Mouse (Mus musculus): ENCODE measurements around the gene Opn3. TPM values are rescaled to one million over a fixed set of nuclear protein-coding genes. Genes with fewer than 3 reads are reported as not detected.

The Opn3 gene
- polyA plus RNA-seq, 1 experiment from 2014 or later: 10.1 TPM

- no peak for ATAC-seq
- Histone ChIP-seq H3K9me3 (ENCODE audit: control insufficient read depth, low read length) (no peaks in the 10 kb centered on the region), H3K4me3 (ENCODE audit: low read length) (no peak within 1 kb of the TSS), H3K4me1 (ENCODE audit: control insufficient read depth, insufficient read depth, low read depth, low read length) (no peaks in the 10 kb centered on the region), H3K9ac (ENCODE audit: low read depth, low read length) (no peak within 1 kb of the TSS), H3K27ac (ENCODE audit: low read depth, low read length) (no peak within 1 kb of the TSS), H3K4me2 (ENCODE audit: low read length) (no peak within 1 kb of the TSS), H3K27me3 (replicated peaks; ENCODE audit: control insufficient read depth, insufficient read depth, low read length) (no peaks in the 10 kb centered on the region), H3K36me3 (ENCODE audit: control insufficient read depth, insufficient read depth, low read length) (no peaks in the 10 kb centered on the region)
- 72% methylated on average over 1 of the region's 1 CpGs for WGBS
Observed at GRCm38 (mm10) chr1:175698293-175698692, 5.7 kb upstream of the Opn3 start, which contains the start of gene Wdr64. Gene Wdr64, plus strand, starts transcription at chr1:175698593.

- H3K4me2 ChIP-seq (ENCODE audit: low read length): peak overlapping the region; percentile 84
- H3K36me3 ChIP-seq (ENCODE audit: control insufficient read depth, insufficient read depth, low read length): no peaks in the 10 kb centered on the region
- no peak overlapping the region for H3K9ac ChIP-seq (ENCODE audit: low read depth, low read length)
- WGBS: 41% methylated on average over 12 of the region's 12 CpGs
- ATAC-seq: peak; percentile 2; the same call in 1 of the 2 replicates
- H3K27me3 ChIP-seq (replicated peaks; ENCODE audit: control insufficient read depth, insufficient read depth, low read length): no peaks in the 10 kb centered on the region
- peaks cover 8% of the 10 kb centered on the region for H3K4me1 ChIP-seq (ENCODE audit: control insufficient read depth, insufficient read depth, low read depth, low read length)
- H3K27ac ChIP-seq (ENCODE audit: low read depth, low read length): no peak overlapping the region
- H3K4me3 ChIP-seq (ENCODE audit: low read length): peak overlapping the region; percentile 87
- no peaks in the 10 kb centered on the region for H3K9me3 ChIP-seq (ENCODE audit: control insufficient read depth, low read length)
Observed at GRCm38 (mm10) chr1:175693429-175693960, 919 bp upstream of the Opn3 start.

GRCm38 (mm10) chr1:175692997-175693361, 403 bp upstream of the Opn3 start:
- WGBS: 0% methylated on average over 17 of the region's 17 CpGs
- peak overlapping the region; percentile 91 for H3K9ac ChIP-seq (ENCODE audit: low read depth, low read length)
- ATAC-seq: no peak
- H3K27me3 ChIP-seq (replicated peaks; ENCODE audit: control insufficient read depth, insufficient read depth, low read length): no peaks in the 10 kb centered on the region
- peak overlapping the region; percentile 91; the same call in 1 of the 2 replicates for H3K27ac ChIP-seq (ENCODE audit: low read depth, low read length)
- H3K9me3 ChIP-seq (ENCODE audit: control insufficient read depth, low read length): no peaks in the 10 kb centered on the region
- H3K36me3 ChIP-seq (ENCODE audit: control insufficient read depth, insufficient read depth, low read length): no peaks in the 10 kb centered on the region
- peak overlapping the region; percentile 87 for H3K4me3 ChIP-seq (ENCODE audit: low read length)
- peaks cover 8% of the 10 kb centered on the region for H3K4me1 ChIP-seq (ENCODE audit: control insufficient read depth, insufficient read depth, low read depth, low read length)
- peak overlapping the region; percentile 84 for H3K4me2 ChIP-seq (ENCODE audit: low read length)

GRCm38 (mm10) chr1:175691686-175692245, 810 bp downstream of the Opn3 start:
- WGBS: under 1% methylated on average over 22 of the region's 22 CpGs

GRCm38 (mm10) chr1:175680995-175681394, 11.6 kb downstream of the Opn3 start:
- Histone ChIP-seq H3K27ac (ENCODE audit: low read depth, low read length) (no peak overlapping the region), H3K4me2 (ENCODE audit: low read length) (no peak overlapping the region), H3K27me3 (replicated peaks; ENCODE audit: control insufficient read depth, insufficient read depth, low read length) (no peaks in the 10 kb centered on the region), H3K4me1 (ENCODE audit: control insufficient read depth, insufficient read depth, low read depth, low read length) (no peaks in the 10 kb centered on the region), H3K9me3 (ENCODE audit: control insufficient read depth, low read length) (no peaks in the 10 kb centered on the region), H3K36me3 (ENCODE audit: control insufficient read depth, insufficient read depth, low read length) (peaks cover 6% of the 10 kb centered on the region), H3K4me3 (ENCODE audit: low read length) (no peak overlapping the region), H3K9ac (ENCODE audit: low read depth, low read length) (no peak overlapping the region)
- WGBS: 85% methylated on average over 6 of the region's 6 CpGs
- no peak for ATAC-seq

More at GRCm38 (mm10) chr1:175691686-175692245, 810 bp downstream of the Opn3 start:
- H3K27me3 ChIP-seq (replicated peaks; ENCODE audit: control insufficient read depth, insufficient read depth, low read length): no peaks in the 10 kb centered on the region
- no peak for ATAC-seq
- H3K36me3 ChIP-seq (ENCODE audit: control insufficient read depth, insufficient read depth, low read length): peaks cover 9% of the 10 kb centered on the region; the same call in 1 of the 2 replicates
- peak overlapping the region; percentile 91 for H3K9ac ChIP-seq (ENCODE audit: low read depth, low read length)
- H3K9me3 ChIP-seq (ENCODE audit: control insufficient read depth, low read length): no peaks in the 10 kb centered on the region
- peak overlapping the region; percentile 84 for H3K4me2 ChIP-seq (ENCODE audit: low read length)
- peak overlapping the region; percentile 91 for H3K27ac ChIP-seq (ENCODE audit: low read depth, low read length)
- peak overlapping the region; percentile 87 for H3K4me3 ChIP-seq (ENCODE audit: low read length)
- peaks cover 8% of the 10 kb centered on the region for H3K4me1 ChIP-seq (ENCODE audit: control insufficient read depth, insufficient read depth, low read depth, low read length)

GRCm38 (mm10) chr1:175677459-175677858, 15.1 kb downstream of the Opn3 start:
- no peaks in the 10 kb centered on the region for H3K27me3 ChIP-seq (replicated peaks; ENCODE audit: control insufficient read depth, insufficient read depth, low read length)
- 88% methylated on average over 6 of the region's 6 CpGs for WGBS
- no peaks in the 10 kb centered on the region for H3K9me3 ChIP-seq (ENCODE audit: control insufficient read depth, low read length)

GRCm38 (mm10) chr1:175675116-175675515, 17.5 kb downstream of the Opn3 start:
- Histone ChIP-seq H3K9me3 (ENCODE audit: control insufficient read depth, low read length) (no peaks in the 10 kb centered on the region), H3K27me3 (replicated peaks; ENCODE audit: control insufficient read depth, insufficient read depth, low read length) (no peaks in the 10 kb centered on the region), H3K4me3 (ENCODE audit: low read length) (no peak overlapping the region), H3K4me2 (ENCODE audit: low read length) (no peak overlapping the region), H3K9ac (ENCODE audit: low read depth, low read length) (no peak overlapping the region), H3K27ac (ENCODE audit: low read depth, low read length) (no peak overlapping the region), H3K36me3 (ENCODE audit: control insufficient read depth, insufficient read depth, low read length) (no peaks in the 10 kb centered on the region), H3K4me1 (ENCODE audit: control insufficient read depth, insufficient read depth, low read depth, low read length) (no peaks in the 10 kb centered on the region)
- WGBS: 93% methylated on average over 6 of the region's 6 CpGs
- 0 out of 2 replicates have a peak, but pooled peaks have one; percentile 20 for ATAC-seq

More at GRCm38 (mm10) chr1:175677459-175677858, 15.1 kb downstream of the Opn3 start:
- H3K36me3 ChIP-seq (ENCODE audit: control insufficient read depth, insufficient read depth, low read length): no peaks in the 10 kb centered on the region
- no peaks in the 10 kb centered on the region for H3K4me1 ChIP-seq (ENCODE audit: control insufficient read depth, insufficient read depth, low read depth, low read length)
- H3K4me3 ChIP-seq (ENCODE audit: low read length): no peak overlapping the region
- no peak for ATAC-seq
- no peak overlapping the region for H3K27ac ChIP-seq (ENCODE audit: low read depth, low read length)
- H3K9ac ChIP-seq (ENCODE audit: low read depth, low read length): no peak overlapping the region
- no peak overlapping the region for H3K4me2 ChIP-seq (ENCODE audit: low read length)

GRCm38 (mm10) chr1:175673563-175674325, 18.8 kb downstream of the Opn3 start:
- Histone ChIP-seq H3K9ac (ENCODE audit: low read depth, low read length) (no peak overlapping the region), H3K36me3 (ENCODE audit: control insufficient read depth, insufficient read depth, low read length) (no peaks in the 10 kb centered on the region), H3K27ac (ENCODE audit: low read depth, low read length) (no peak overlapping the region), H3K4me3 (ENCODE audit: low read length) (no peak overlapping the region), H3K27me3 (replicated peaks; ENCODE audit: control insufficient read depth, insufficient read depth, low read length) (no peaks in the 10 kb centered on the region), H3K4me1 (ENCODE audit: control insufficient read depth, insufficient read depth, low read depth, low read length) (no peaks in the 10 kb centered on the region), H3K4me2 (ENCODE audit: low read length) (no peak overlapping the region), H3K9me3 (ENCODE audit: control insufficient read depth, low read length) (no peaks in the 10 kb centered on the region)
- no peak for ATAC-seq
- 84% methylated on average over 7 of the region's 7 CpGs for WGBS

GRCm38 (mm10) chr1:175671626-175672025, 20.9 kb downstream of the Opn3 start:
- WGBS: 44% methylated on average over 1 of the region's 1 CpGs
- ATAC-seq: peak; percentile 47; the same call in 1 of the 2 replicates
- Histone ChIP-seq H3K9ac (ENCODE audit: low read depth, low read length) (no peak overlapping the region), H3K4me1 (ENCODE audit: control insufficient read depth, insufficient read depth, low read depth, low read length) (no peaks in the 10 kb centered on the region), H3K36me3 (ENCODE audit: control insufficient read depth, insufficient read depth, low read length) (no peaks in the 10 kb centered on the region), H3K27me3 (replicated peaks; ENCODE audit: control insufficient read depth, insufficient read depth, low read length) (no peaks in the 10 kb centered on the region), H3K4me3 (ENCODE audit: low read length) (no peak overlapping the region), H3K4me2 (ENCODE audit: low read length) (no peak overlapping the region), H3K27ac (ENCODE audit: low read depth, low read length) (no peak overlapping the region), H3K9me3 (ENCODE audit: control insufficient read depth, low read length) (no peaks in the 10 kb centered on the region)
